Mouse (Mus musculus): ENCODE measurements around the gene Lkaaear1. TPM values are rescaled to one million over a fixed set of nuclear protein-coding genes. Genes with fewer than 3 reads are reported as not detected.

Gene Lkaaear1
- total and polyA plus RNA-seq, 3 experiments: not detected

DNA sequence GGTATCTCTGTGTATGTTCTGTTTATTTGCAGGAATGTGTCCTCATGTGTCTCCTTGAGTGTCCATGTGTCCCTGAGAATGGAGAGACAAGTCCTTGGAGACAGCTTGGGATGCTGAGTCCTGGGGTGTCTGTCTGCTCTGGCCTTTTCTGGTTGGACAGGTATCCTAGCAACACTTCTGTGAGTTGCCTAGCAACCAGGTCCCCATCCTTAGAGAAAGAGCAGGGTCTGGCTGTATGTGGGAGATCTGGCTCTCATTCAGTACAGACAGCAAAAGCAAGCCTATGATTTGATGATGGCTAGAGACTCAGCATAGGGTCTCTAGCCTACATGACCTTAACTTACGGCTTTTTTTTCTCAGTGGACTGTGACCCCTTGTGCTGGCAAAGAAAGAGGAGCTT, 15.5 kb upstream of the Lkaaear1 start:
- dilution Hi-C loops (cut with MboI; ENCODE audit: extremely low pct_ligation_motif_present, extremely low pct_unique_long_range_greater_than_20kb, low sequenced_read_pairs): no loop called here
- H3K4me1 ChIP-seq (ENCODE audit: control insufficient read depth in 1 of 2, insufficient read depth in 2 of 2): peaks cover 0 to 13% of the 10 kb centered on the region in 2 experiments; a peak in 2 of 4 replicates
- H3K9ac ChIP-seq (ENCODE audit: insufficient read depth, low read depth): no peak overlapping the region
- H3K27me3 ChIP-seq (replicated peaks): peaks cover 44% of the 10 kb centered on the region
- no peak for DNase-seq (ENCODE audit: extremely low read depth)
- TF ChIP-seq JUND (conservative IDR thresholded peaks at IDR 0.05; ENCODE audit: low read depth, low read length): no peak
- no peak for TF ChIP-seq PAX5 (IDR thresholded peaks at IDR 0.05; ENCODE audit: low read length)
- no peak for TF ChIP-seq MXI1 (IDR thresholded peaks at IDR 0.05; ENCODE audit: low read depth, low read length)
- no peak for TF ChIP-seq EP300 (IDR thresholded peaks at IDR 0.05; ENCODE audit: low read length)
- no peak for TF ChIP-seq NRF1 (IDR thresholded peaks at IDR 0.05; ENCODE audit: low read depth, low read length)
- TF ChIP-seq ZKSCAN1 (IDR thresholded peaks at IDR 0.05; ENCODE audit: borderline replicate concordance, low read depth, low read length): no peak
- no peak for TF ChIP-seq MAZ (IDR thresholded peaks at IDR 0.05; ENCODE audit: low read depth, low read length)
- no peak for TF ChIP-seq CHD2 (IDR thresholded peaks at IDR 0.05; ENCODE audit: low read length)
- TF ChIP-seq USF2 (conservative IDR thresholded peaks at IDR 0.05; ENCODE audit: low read depth, low read length): no peak
- no peak for TF ChIP-seq BHLHE40 (IDR thresholded peaks at IDR 0.05; ENCODE audit: low read depth, low read length)
- TF ChIP-seq UBTF (IDR thresholded peaks at IDR 0.05; ENCODE audit: low read depth, low read length): no peak
- TF ChIP-seq JUN (IDR thresholded peaks at IDR 0.05; ENCODE audit: insufficient read depth, low read depth, low read length): no peak
- H3K4me3 ChIP-seq (replicated peaks in 1 of 3; ENCODE audit: low read depth in 2 of 3, low read length in 2 of 3, poor library complexity in 1 of 3): no peak overlapping the region
- H3K9me3 ChIP-seq (replicated peaks; ENCODE audit: low read length): no peaks in the 10 kb centered on the region
- no peak overlapping the region for H3K4me2 ChIP-seq (ENCODE audit: insufficient read depth, low read depth, poor library complexity, severe bottlenecking)
- H3K79me2 ChIP-seq (replicated peaks; ENCODE audit: control insufficient read depth, extremely low read depth, insufficient read depth, poor library complexity, severe bottlenecking): no peaks in the 10 kb centered on the region
- in situ Hi-C loops (cut with MboI; ENCODE audit: low pct_ligation_motif_present, low pct_unique_long_range_greater_than_20kb, low sequenced_read_pairs): no loop called here
- H3K27ac ChIP-seq (ENCODE audit: insufficient read depth, low read depth): no peak overlapping the region
- no peaks in the 10 kb centered on the region for H3K36me3 ChIP-seq (replicated peaks in 1 of 2; ENCODE audit: control insufficient read depth in 1 of 2, insufficient read depth in 1 of 2, low read length in 1 of 2)

DNA sequence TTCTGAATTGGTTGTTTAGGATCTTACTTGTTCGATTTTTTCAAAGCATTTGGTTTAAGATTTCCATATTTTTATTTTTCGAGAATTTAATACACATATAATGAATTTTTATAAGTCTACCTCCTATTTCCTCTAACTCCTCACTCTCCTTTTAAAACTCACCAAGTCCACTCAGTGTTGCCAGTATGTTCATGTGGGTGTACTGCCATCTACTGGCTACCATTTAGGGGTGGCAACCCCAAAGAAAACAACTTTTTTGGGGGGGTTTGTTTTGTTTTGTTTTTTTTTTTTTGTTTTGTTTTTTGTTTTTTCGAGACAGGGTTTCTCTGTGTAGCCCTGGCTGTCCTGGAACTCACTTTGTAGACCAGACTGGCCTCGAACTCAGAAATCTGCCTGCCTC, 8.4 kb upstream of the Lkaaear1 start:
- H3K79me2 ChIP-seq (replicated peaks; ENCODE audit: control insufficient read depth, extremely low read depth, insufficient read depth, poor library complexity, severe bottlenecking): no peaks in the 10 kb centered on the region
- no peak overlapping the region for H3K4me2 ChIP-seq (ENCODE audit: insufficient read depth, low read depth, poor library complexity, severe bottlenecking)
- dilution Hi-C loops (cut with MboI; ENCODE audit: extremely low pct_ligation_motif_present, extremely low pct_unique_long_range_greater_than_20kb, low sequenced_read_pairs): no loop called here
- H3K4me3 ChIP-seq (replicated peaks in 1 of 3; ENCODE audit: low read depth in 2 of 3, low read length in 2 of 3, poor library complexity in 1 of 3): no peak overlapping the region
- no peak for TF ChIP-seq CHD2 (IDR thresholded peaks at IDR 0.05; ENCODE audit: low read length)
- TF ChIP-seq RAD21 (IDR thresholded peaks at IDR 0.05; ENCODE audit: low read depth, low read length): peak; percentile 79
- peak; percentile 53 for TF ChIP-seq SMC3 (IDR thresholded peaks at IDR 0.05; ENCODE audit: low read depth, low read length)
- peak; percentile 15 to 79; a peak in 2 of 4 replicates for TF ChIP-seq CTCF (conservative IDR thresholded peaks at IDR 0.05 in 1 of 2, IDR thresholded peaks at IDR 0.05 in 1 of 2; ENCODE audit: low read depth in 2 of 2, low read length in 2 of 2)
- peak; percentile 75 for TF ChIP-seq ZNF384 (IDR thresholded peaks at IDR 0.05; ENCODE audit: low read depth, low read length)
- TF ChIP-seq ZC3H11A (IDR thresholded peaks at IDR 0.05; ENCODE audit: low read depth, low read length): no peak
- H3K4me1 ChIP-seq (ENCODE audit: control insufficient read depth in 1 of 2, insufficient read depth in 2 of 2): no peaks in the 10 kb centered on the region
- H3K9ac ChIP-seq (ENCODE audit: insufficient read depth, low read depth): no peak overlapping the region
- H3K27me3 ChIP-seq (replicated peaks): peaks cover 8% of the 10 kb centered on the region
- no peaks in the 10 kb centered on the region for H3K36me3 ChIP-seq (replicated peaks in 1 of 2; ENCODE audit: control insufficient read depth in 1 of 2, insufficient read depth in 1 of 2, low read length in 1 of 2)
- in situ Hi-C loops (cut with MboI; ENCODE audit: low pct_ligation_motif_present, low pct_unique_long_range_greater_than_20kb, low sequenced_read_pairs): no loop called here
- no peaks in the 10 kb centered on the region for H3K9me3 ChIP-seq (replicated peaks; ENCODE audit: low read length)
- peak; percentile 20 for DNase-seq (ENCODE audit: extremely low read depth)
- H3K27ac ChIP-seq (ENCODE audit: insufficient read depth, low read depth): no peak overlapping the region

All from CH12.LX (cell line).